Comparison of ENCODE assay signal across 17 mouse cellular contexts in the genomic region with DNA sequence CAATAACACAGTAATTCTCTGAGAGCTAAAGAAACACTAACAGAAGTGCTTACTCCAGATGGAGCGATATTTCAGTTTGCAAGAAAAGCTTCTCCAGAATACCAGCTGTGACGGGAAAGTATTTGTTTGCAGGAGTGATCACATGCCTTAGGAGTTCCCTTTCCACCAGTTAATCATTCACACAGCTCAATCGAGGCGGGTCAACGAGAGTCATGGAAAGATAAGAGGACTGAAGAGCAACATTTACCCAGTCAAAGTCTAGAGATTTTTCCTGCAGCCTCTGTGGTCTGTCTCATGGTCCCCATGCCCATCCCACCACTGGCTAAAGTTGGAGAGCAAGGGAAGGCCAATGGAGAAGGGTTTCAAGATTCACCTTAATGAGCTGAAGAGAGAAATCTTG. TPM values are rescaled to one million over a fixed set of nuclear protein-coding genes. Genes with fewer than 3 reads are reported as not detected.
DNase-seq lines count a peak whose midpoint lies in the region; ATAC-seq and TF ChIP-seq lines count a peak whose summit lies in the region.
"Had no signal": no experiment of that assay in that cellular context is flagged by ENCODE, and none has a peak within 500 bp of the region (broad histone marks: within the 10 kb centered on the region; RNA-seq: fewer than 3 reads in every experiment).

No protein-coding gene starts in this region.

- no peaks in the 10 kb centered on the region for H3K4me1 ChIP-seq in intestine, embryonic 16.5 days (ENCODE audit: control insufficient read depth, insufficient read depth, low read length)
- H3K4me1 ChIP-seq in liver, embryonic 14.5 days (replicated peaks; ENCODE audit: control insufficient read depth in 2 of 2, insufficient read depth in 2 of 2, low read length in 1 of 2) = peaks cover 0 to 7% of the 10 kb centered on the region in 2 experiments; a peak in 2 of 4 replicates
- 0 out of 2 replicates have a peak, but pooled peaks cover 3% of the 10 kb centered on the region for H3K4me1 ChIP-seq in stomach, embryonic 14.5 days (ENCODE audit: control insufficient read depth, insufficient read depth, low read length)
- H3K4me1 ChIP-seq: midbrain, embryonic 13.5 days had no signal

- H3K9me3 ChIP-seq in intestine, embryonic 16.5 days (ENCODE audit: control insufficient read depth, low read length) = no peaks in the 10 kb centered on the region
- H3K9me3 ChIP-seq in liver, embryonic 14.5 days (ENCODE audit: control insufficient read depth, low read length) = no peaks in the 10 kb centered on the region
- no peaks in the 10 kb centered on the region for H3K9me3 ChIP-seq in stomach, embryonic 14.5 days (ENCODE audit: control insufficient read depth, low read depth, low read length)
- H3K9me3 ChIP-seq: midbrain, embryonic 13.5 days had no signal

- H3K4me2 ChIP-seq in intestine, embryonic 16.5 days (ENCODE audit: low read depth, low read length) = 0 out of 2 replicates have a peak overlapping the region, but pooled peaks have one; percentile 37
- no peak overlapping the region for H3K4me2 ChIP-seq in liver, embryonic 14.5 days (ENCODE audit: low read depth)
- H3K4me2 ChIP-seq in stomach, embryonic 14.5 days (replicated peaks; ENCODE audit: low read depth, low read length) = no peak overlapping the region
- H3K4me2 ChIP-seq: midbrain, embryonic 13.5 days had no signal

- peak; percentile 7 to 25 for DNase-seq in kidney, postnatal 36 days
- no peak for DNase-seq in kidney, adult 9 months
- peak; percentile 28 to 43 (median 36) for DNase-seq in liver, embryonic 14.5 days (ENCODE audit: low read depth in 3 of 3, low spot score in 3 of 3)
- no peak for DNase-seq in natural killer cell, adult 2 months (ENCODE audit: low spot score in 2 of 2)
- no peak for DNase-seq in c-Kit-positive CD71-positive TER-119-positive erythroid progenitor cells, embryonic 14.5 days (ENCODE audit: low spot score)
- no peak for DNase-seq in B cell, adult 2 months
- DNase-seq: adrenal gland, postnatal 36 days; cerebellum, postnatal 10 days; gastrocnemius, adult 2 months; heart, adult 18-20 months; kidney, postnatal 25 days; right cerebral cortex, adult 18-20 months had no signal

- no peaks in the 10 kb centered on the region for H3K27me3 ChIP-seq in intestine, embryonic 16.5 days (replicated peaks; ENCODE audit: control insufficient read depth, insufficient read depth, low read length)
- no peaks in the 10 kb centered on the region for H3K27me3 ChIP-seq in liver, embryonic 14.5 days (ENCODE audit: control insufficient read depth, insufficient read depth, low read length)
- no peaks in the 10 kb centered on the region for H3K27me3 ChIP-seq in stomach, embryonic 14.5 days (ENCODE audit: control insufficient read depth, insufficient read depth, low read length)
- H3K27me3 ChIP-seq: midbrain, embryonic 13.5 days; Patski had no signal

- no peaks in the 10 kb centered on the region for H3K36me3 ChIP-seq in intestine, embryonic 16.5 days (ENCODE audit: control insufficient read depth, insufficient read depth, low read length)
- no peaks in the 10 kb centered on the region for H3K36me3 ChIP-seq in liver, embryonic 14.5 days (replicated peaks; ENCODE audit: control insufficient read depth, insufficient read depth, low read depth)
- no peaks in the 10 kb centered on the region for H3K36me3 ChIP-seq in stomach, embryonic 14.5 days (ENCODE audit: control insufficient read depth, insufficient read depth, low read length)
- H3K36me3 ChIP-seq: midbrain, embryonic 13.5 days had no signal

- TF ChIP-seq CTCF in liver, embryonic 14.5 days (IDR thresholded peaks at IDR 0.05; ENCODE audit: low read depth) = no peak

- no peak for TF ChIP-seq EP300 in liver, embryonic 14.5 days (IDR thresholded peaks at IDR 0.05; ENCODE audit: low read depth)

- WGBS in intestine, embryonic 16.5 days = 31% methylated on average over 5 of the region's 5 CpGs
- WGBS in liver, embryonic 14.5 days (ENCODE audit: insufficient replicate concordance) = 42% methylated on average over 5 of the region's 5 CpGs
- WGBS in stomach, embryonic 14.5 days = 30% methylated on average over 5 of the region's 5 CpGs

- H3K27ac ChIP-seq in intestine, embryonic 16.5 days (ENCODE audit: low read length) = peak overlapping the region; percentile 52; the same call in 1 of the 2 replicates
- no peak overlapping the region for H3K27ac ChIP-seq in liver, embryonic 14.5 days
- H3K27ac ChIP-seq in stomach, embryonic 14.5 days (ENCODE audit: low read length) = no peak overlapping the region
- H3K27ac ChIP-seq: gastrocnemius, adult 2 months; macrophage; midbrain, embryonic 13.5 days had no signal

- H3K4me3 ChIP-seq in intestine, embryonic 16.5 days (ENCODE audit: low read length) = 0 out of 2 replicates have a peak overlapping the region, but pooled peaks have one; percentile 20
- H3K4me3 ChIP-seq in liver, embryonic 14.5 days (ENCODE audit: insufficient read depth in 1 of 2, low read depth in 2 of 2, low read length in 2 of 2) = no peak overlapping the region
- H3K4me3 ChIP-seq in stomach, embryonic 14.5 days (ENCODE audit: low read depth, low read length) = no peak overlapping the region
- H3K4me3 ChIP-seq: gastrocnemius, adult 2 months; midbrain, embryonic 13.5 days had no signal

- no peak overlapping the region for H3K9ac ChIP-seq in intestine, embryonic 16.5 days (ENCODE audit: low read depth, low read length)
- H3K9ac ChIP-seq in liver, embryonic 14.5 days (replicated peaks) = no peak overlapping the region
- no peak overlapping the region for H3K9ac ChIP-seq in stomach, embryonic 14.5 days (replicated peaks; ENCODE audit: low read depth, low read length)
- H3K9ac ChIP-seq: midbrain, embryonic 13.5 days had no signal

- peak; percentile 92 for ATAC-seq in intestine, embryonic 16.5 days
- ATAC-seq in liver, embryonic 14.5 days (ENCODE audit: insufficient read depth) = peak; percentile 76
- ATAC-seq in stomach, embryonic 14.5 days (ENCODE audit: insufficient number of reproducible peaks, insufficient read depth, low FRiP score, low read depth) = peak; percentile 72
- ATAC-seq: midbrain, embryonic 13.5 days; Patski had no signal

RNA-seq across cellular contexts. Expression of gene Thnsl1, which starts 53.6 kb away (rescaled TPM):
- 6.0 and 6.3 TPM in 2 replicates for polyA plus RNA-seq in intestine, embryonic 16.5 days (2015; fragmentation: Nextera tagmentation; extraction: Ambion mirVana)
- polyA plus RNA-seq in liver, embryonic 14.5 days (2012; rRNA removed) = 0.88 and 1.1 TPM in 2 replicates
- polyA plus RNA-seq in liver, embryonic 14.5 days (2014; fragmentation: Nextera tagmentation; extraction: Ambion mirVana) = 1.9 and 2.0 TPM in 2 replicates
- 10.1 and 10.9 TPM in 2 replicates for polyA plus RNA-seq in stomach, embryonic 14.5 days (2014; fragmentation: Nextera tagmentation; extraction: Ambion mirVana)

RNA-seq across cellular contexts. Expression of gene Enkur, which starts 53.9 kb away (rescaled TPM):
- polyA plus RNA-seq in intestine, embryonic 16.5 days (2015; fragmentation: Nextera tagmentation; extraction: Ambion mirVana) = 0.75 and 1.1 TPM in 2 replicates
- polyA plus RNA-seq in liver, embryonic 14.5 days (2012; rRNA removed) = 0.02 TPM in 1 of 2 replicates, not detected in the other
- polyA plus RNA-seq in liver, embryonic 14.5 days (2014; fragmentation: Nextera tagmentation; extraction: Ambion mirVana) = not detected in 2 replicates
- polyA plus RNA-seq in stomach, embryonic 14.5 days (2014; fragmentation: Nextera tagmentation; extraction: Ambion mirVana) = 0.42 and 0.43 TPM in 2 replicates
- polyA plus RNA-seq: macrophage had no signal

Comparison
In these comparisons a context has a peak if more than half of its experiments do, and no peak if none do; other contexts are left out.
1. DNase-seq: peak in kidney, postnatal 36 days (2 of 2) and liver, embryonic 14.5 days (3 of 3); none in kidney, adult 9 months (single experiment), natural killer cell, adult 2 months (0 of 2), c-Kit-positive CD71-positive TER-119-positive erythroid progenitor cells, embryonic 14.5 days (single experiment) and B cell, adult 2 months (0 of 2).
2. Peak in every context shown above with its lines, with median percentiles within 50 percentile points of each other: ATAC-seq.